Mouse (Mus musculus) intestine, postnatal 0 days (tissue): ENCODE data around the gene Ggact. TPM values are rescaled to one million over a fixed set of nuclear protein-coding genes. Genes with fewer than 3 reads are reported as not detected.

Experiments used
- ATAC-seq: fragments of 200-750 bp; cut with Nextera tagmentation; 2 replicates; pipeline ENCODE4 v1.8.0; 2017; ENCODE audit warnings: mild to moderate bottlenecking, moderate TSS enrichment, moderate library complexity
- H3K27ac ChIP-seq: fragments of 300-500 bp; sonication (generic); 2 replicates; pipeline ENCODE4 v1.5.1; 2014; ENCODE audit warnings: mild to moderate bottlenecking, low read depth, low read length, moderate library complexity
- H3K27me3 ChIP-seq: fragments of 300-500 bp; sonication (generic); replicated peaks from 2 replicates; pipeline ENCODE4 v1.6.1; 2014; ENCODE audit warnings: low read length, mixed read lengths; ENCODE audit not compliant: control insufficient read depth, insufficient read depth
- H3K36me3 ChIP-seq: fragments of 300-500 bp; sonication (generic); 2 replicates; pipeline ENCODE4 v1.6.1; 2014; ENCODE audit warnings: mild to moderate bottlenecking, moderate library complexity; ENCODE audit not compliant: control insufficient read depth, insufficient read depth
- H3K4me1 ChIP-seq: fragments of 300-500 bp; sonication (generic); replicated peaks from 2 replicates; pipeline ENCODE4 v1.6.1; 2014; ENCODE audit warnings: antibody characterized with exemption, low read length, mixed read lengths; ENCODE audit not compliant: control insufficient read depth, insufficient read depth
- H3K4me2 ChIP-seq: fragments of 300-500 bp; sonication (generic); replicated peaks from 2 replicates; pipeline ENCODE4 v1.6.1; 2014; ENCODE audit warnings: low read depth, mild to moderate bottlenecking, moderate library complexity
- H3K4me3 ChIP-seq: fragments of 300-500 bp; sonication (generic); 2 replicates; pipeline ENCODE4 v1.5.1; 2014; ENCODE audit warnings: low read depth, low read length
- H3K9ac ChIP-seq: fragments of 300-500 bp; sonication (generic); 2 replicates; pipeline ENCODE4 v1.6.1; 2014; ENCODE audit warnings: mild to moderate bottlenecking, low read depth, low read length
- H3K9me3 ChIP-seq: fragments of 300-500 bp; sonication (generic); 2 replicates; pipeline ENCODE4 v1.6.1; 2016; ENCODE audit warnings: mixed run types; ENCODE audit not compliant: control insufficient read depth
- CTCF ChIP-seq: sonication (generic); IDR thresholded peaks from 2 replicates; pipeline ENCODE4 v1.5.1; 2016; ENCODE audit warnings: low read depth, mild to moderate bottlenecking, control low read depth, antibody characterized with exemption, moderate library complexity
- whole genome bisulfite sequencing: fragments of 180-500 bp; shearing (Covaris S2); extraction: QIAGEN DNeasy Blood & Tissue Kit; methylation state at CpG from one replicate; pipeline ENCODE4 v1.1.7; 2014; 5-methylcytosine and 5-hydroxymethylcytosine counted together
- polyA plus RNA-seq: library from polyadenylated mRNA; unstranded; fragments of >200 nt; fragmentation: Nextera tagmentation; extraction: Ambion mirVana; gene quantifications from 2 replicates; pipeline ENCODE4 v1.2.1, GENCODE M21; 2015

The Ggact gene
- polyA plus RNA-seq, 1 experiment from 2014 or later, result 59.5 TPM

- H3K27me3 ChIP-seq, result no peaks in the 10 kb centered on the region
- H3K9ac ChIP-seq, result no peak overlapping the region
- 85% methylated on average over 1 of the region's 1 CpGs for WGBS
- no peaks in the 10 kb centered on the region for H3K9me3 ChIP-seq
- no peaks in the 10 kb centered on the region for H3K36me3 ChIP-seq
- H3K4me1 ChIP-seq, result no peaks in the 10 kb centered on the region
- H3K4me2 ChIP-seq, result no peak overlapping the region
- no peak for ATAC-seq
- TF ChIP-seq CTCF, result no peak
- no peak overlapping the region for H3K27ac ChIP-seq
- no peak overlapping the region for H3K4me3 ChIP-seq
These were observed 83.1 kb downstream of the Ggact start for GRCm38 (mm10) chr14:122830433-122830832.

- Histone ChIP-seq H3K4me3 (no peak overlapping the region), H3K4me1 (no peaks in the 10 kb centered on the region), H3K9me3 (no peaks in the 10 kb centered on the region), H3K9ac (no peak overlapping the region), H3K36me3 (no peaks in the 10 kb centered on the region), H3K27me3 (no peaks in the 10 kb centered on the region), H3K27ac (no peak overlapping the region), H3K4me2 (no peak overlapping the region)
- no peak for ATAC-seq
- 86% methylated on average over 2 of the region's 2 CpGs for WGBS
- TF ChIP-seq CTCF, result no peak
These were observed 88.1 kb downstream of the Ggact start for GRCm38 (mm10) chr14:122825464-122825863.

GRCm38 (mm10) chr14:122823791-122824190 lies 89.8 kb downstream of the Ggact start:
- H3K4me2 ChIP-seq, result no peak overlapping the region
- no peaks in the 10 kb centered on the region for H3K4me1 ChIP-seq
- ATAC-seq, result no peak
- no peak overlapping the region for H3K9ac ChIP-seq
- WGBS, result 54% methylated on average over 2 of the region's 2 CpGs
- no peaks in the 10 kb centered on the region for H3K36me3 ChIP-seq
- TF ChIP-seq CTCF, result no peak
- H3K9me3 ChIP-seq, result no peaks in the 10 kb centered on the region
- no peaks in the 10 kb centered on the region for H3K27me3 ChIP-seq
- H3K27ac ChIP-seq, result no peak overlapping the region
- H3K4me3 ChIP-seq, result no peak overlapping the region

GRCm38 (mm10) chr14:122821002-122821401 lies 92.6 kb downstream of the Ggact start:
- no peaks in the 10 kb centered on the region for H3K27me3 ChIP-seq
- no peak for ATAC-seq
- H3K9ac ChIP-seq, result no peak overlapping the region
- H3K4me3 ChIP-seq, result no peak overlapping the region
- H3K27ac ChIP-seq, result no peak overlapping the region
- no peak overlapping the region for H3K4me2 ChIP-seq
- no peaks in the 10 kb centered on the region for H3K4me1 ChIP-seq
- no peaks in the 10 kb centered on the region for H3K9me3 ChIP-seq
- H3K36me3 ChIP-seq, result no peaks in the 10 kb centered on the region
- WGBS, result 96% methylated on average over 3 of the region's 3 CpGs
- TF ChIP-seq CTCF, result no peak

GRCm38 (mm10) chr14:122800296-122800695 lies 113.3 kb downstream of the Ggact start:
- no peaks in the 10 kb centered on the region for H3K9me3 ChIP-seq
- WGBS, result 81% methylated on average over 4 of the region's 4 CpGs
- H3K4me3 ChIP-seq, result no peak overlapping the region
- no peak for TF ChIP-seq CTCF
- ATAC-seq, result no peak
- no peaks in the 10 kb centered on the region for H3K36me3 ChIP-seq
- H3K4me2 ChIP-seq, result no peak overlapping the region
- H3K9ac ChIP-seq, result no peak overlapping the region
- H3K27ac ChIP-seq, result no peak overlapping the region
- no peaks in the 10 kb centered on the region for H3K27me3 ChIP-seq
- no peaks in the 10 kb centered on the region for H3K4me1 ChIP-seq

- no peaks in the 10 kb centered on the region for H3K9me3 ChIP-seq
- TF ChIP-seq CTCF, result no peak
- H3K4me3 ChIP-seq, result no peak overlapping the region
- H3K4me1 ChIP-seq, result no peaks in the 10 kb centered on the region
- WGBS, result 67% methylated on average over 4 of the region's 4 CpGs
- no peak for ATAC-seq
- H3K36me3 ChIP-seq, result no peaks in the 10 kb centered on the region
- H3K27ac ChIP-seq, result no peak overlapping the region
- H3K4me2 ChIP-seq, result no peak overlapping the region
- no peak overlapping the region for H3K9ac ChIP-seq
- no peaks in the 10 kb centered on the region for H3K27me3 ChIP-seq
These were observed 120.2 kb downstream of the Ggact start for GRCm38 (mm10) chr14:122793368-122793767.

DNA sequence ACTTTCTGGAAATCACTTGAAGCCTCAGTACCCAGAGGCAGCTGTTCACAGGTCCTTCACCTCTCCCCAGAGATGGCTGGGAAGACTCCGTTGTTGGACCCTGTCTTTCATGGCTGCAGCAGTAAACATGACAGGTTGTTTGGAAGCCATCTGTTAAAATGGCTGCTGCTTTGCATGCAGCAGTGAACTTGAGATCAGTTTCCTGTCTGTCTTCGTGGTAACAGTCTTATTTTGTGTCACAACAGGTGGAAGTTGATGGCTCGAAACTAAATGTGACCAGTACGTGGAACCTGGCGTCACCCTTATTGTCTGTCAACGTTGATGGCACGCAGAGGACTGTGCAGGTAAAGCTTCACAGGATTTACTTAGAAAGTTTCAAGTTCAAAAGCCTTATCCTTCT lies 123.4 kb downstream of the Ggact start:
- H3K27ac ChIP-seq, result no peak overlapping the region
- WGBS, result 84% methylated on average over 7 of the region's 7 CpGs
- H3K9ac ChIP-seq, result no peak overlapping the region
- no peaks in the 10 kb centered on the region for H3K36me3 ChIP-seq
- no peaks in the 10 kb centered on the region for H3K4me1 ChIP-seq
- no peak overlapping the region for H3K4me2 ChIP-seq
- no peaks in the 10 kb centered on the region for H3K27me3 ChIP-seq
- no peak overlapping the region for H3K4me3 ChIP-seq
- TF ChIP-seq CTCF, result no peak
- no peak for ATAC-seq
- H3K9me3 ChIP-seq, result no peaks in the 10 kb centered on the region
